Mouse (Mus musculus): ENCODE measurements around the gene Gm28576.
"Not testable (repeated sequence)": the region's sequence is repeated elsewhere in the genome, so short reads cannot be mapped to it uniquely, and the experiment has no call there.

The Gm28576 gene

DNA sequence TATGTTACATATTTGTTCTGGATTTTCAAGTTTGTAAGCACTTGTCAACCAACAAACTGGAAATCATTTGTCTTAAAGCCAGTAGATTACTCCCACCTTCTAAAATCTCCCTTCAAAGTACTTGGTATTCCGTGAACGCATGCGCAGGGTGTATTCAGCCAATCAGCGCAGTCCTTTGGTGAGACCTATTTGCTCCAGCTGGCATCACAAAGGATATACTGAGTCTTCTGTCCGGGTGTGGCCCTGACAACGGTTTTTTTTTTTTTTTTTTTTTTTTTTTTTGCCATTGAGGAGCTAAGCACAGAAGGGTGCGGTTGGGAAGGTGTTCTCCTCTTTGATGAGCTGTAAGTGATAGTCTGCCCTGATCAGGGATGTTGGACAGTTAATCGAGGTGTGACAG, at the start of gene Gm28576:
Gm28576 (plus strand) TSS at position 301 of the 400 bp plus-strand sequence.
- DNase-seq, result not testable (repeated sequence)
